Mouse (Mus musculus) E14TG2a.4 (cell line): ENCODE data around the gene Tbc1d30.

ENCODE experiments used
- H3K27me3 ChIP-seq: 2 replicates; pipeline ENCODE4 v1.6.1; 2014; ENCODE audit warnings: low read length, control low read depth; ENCODE audit not compliant: insufficient read depth
- H3K36me3 ChIP-seq: 2 replicates; pipeline ENCODE4 v1.6.1; 2014; ENCODE audit warnings: low read length, control low read depth; ENCODE audit not compliant: insufficient read depth
- H3K4me1 ChIP-seq: replicated peaks from 2 replicates; pipeline ENCODE4 v1.6.1; 2014; ENCODE audit warnings: low read depth, low read length, control low read depth
- H3K4me3 ChIP-seq: replicated peaks from 2 replicates; pipeline ENCODE4 v1.5.1; 2014; ENCODE audit warnings: mild to moderate bottlenecking, low read length
- H3K9me3 ChIP-seq: 2 replicates; pipeline ENCODE4 v1.6.1; 2014; ENCODE audit warnings: low read length, control low read depth
- CTCF ChIP-seq: conservative IDR thresholded peaks from 2 replicates; pipeline ENCODE4 v1.5.1; 2014; ENCODE audit warnings: low read length
- NANOG ChIP-seq: IDR thresholded peaks from 2 replicates; pipeline ENCODE4 v1.6.1; 2014; ENCODE audit warnings: borderline replicate concordance, low read length, mixed read lengths
- POU5F1 ChIP-seq: IDR thresholded peaks from 2 replicates; pipeline ENCODE4 v1.6.1; 2014; ENCODE audit warnings: low read length, borderline replicate concordance

Tbc1d30 gene

DNA sequence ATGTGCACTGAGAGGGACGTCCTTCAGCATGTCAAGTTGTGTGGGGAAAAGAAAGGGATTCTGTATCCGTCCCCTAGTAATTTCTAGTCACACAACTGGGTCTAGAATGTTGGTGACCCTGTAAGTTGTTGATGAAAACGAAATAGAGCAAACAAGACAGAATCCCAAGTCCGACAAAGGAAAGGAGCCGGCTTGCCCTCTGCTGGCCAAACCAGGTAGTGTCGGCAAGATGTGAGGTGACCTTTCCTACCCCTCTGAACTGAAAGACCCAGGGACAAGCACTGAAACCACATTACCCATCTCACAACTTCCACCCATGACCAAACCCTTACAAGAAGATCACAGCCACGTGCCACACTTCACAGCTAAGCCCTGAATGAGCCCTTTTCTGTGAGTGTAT lies 20.1 kb downstream of the Tbc1d30 start:
- peaks cover 16% of the 10 kb centered on the region for H3K9me3 ChIP-seq
- H3K4me3 ChIP-seq, result no peak overlapping the region
- no peaks in the 10 kb centered on the region for H3K36me3 ChIP-seq
- H3K4me1 ChIP-seq, result no peaks in the 10 kb centered on the region
- 0 out of 2 replicates have a peak, but pooled peaks cover 2% of the 10 kb centered on the region for H3K27me3 ChIP-seq
- TF ChIP-seq CTCF (peak; percentile 83), POU5F1 (no peak)

DNA sequence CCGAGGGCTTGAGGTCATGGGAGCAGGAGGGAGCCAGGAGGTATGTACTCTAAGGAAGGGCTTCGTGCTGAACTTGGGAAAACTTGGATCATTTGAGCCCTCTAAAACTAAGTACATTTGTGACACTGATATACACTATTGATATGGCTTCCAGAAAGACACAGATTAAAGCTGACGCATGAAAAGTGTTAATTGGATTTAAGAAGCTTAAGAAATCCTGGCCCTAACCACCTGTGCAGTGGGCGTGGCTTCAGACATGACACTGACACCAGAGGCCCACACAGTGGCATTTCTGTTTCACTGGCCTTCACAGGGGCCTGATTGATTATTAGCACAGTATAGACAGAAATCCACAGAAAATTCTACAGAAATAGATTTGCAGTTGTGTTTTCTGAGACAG lies 21.5 kb downstream of the Tbc1d30 start:
- 0 out of 2 replicates have a peak, but pooled peaks cover 2% of the 10 kb centered on the region for H3K27me3 ChIP-seq
- H3K4me1 ChIP-seq, result no peaks in the 10 kb centered on the region
- no peak for TF ChIP-seq CTCF
- no peak for TF ChIP-seq NANOG
- no peak for TF ChIP-seq POU5F1
- H3K4me3 ChIP-seq, result no peak overlapping the region
- peaks cover 3% of the 10 kb centered on the region for H3K9me3 ChIP-seq
- no peaks in the 10 kb centered on the region for H3K36me3 ChIP-seq

DNA sequence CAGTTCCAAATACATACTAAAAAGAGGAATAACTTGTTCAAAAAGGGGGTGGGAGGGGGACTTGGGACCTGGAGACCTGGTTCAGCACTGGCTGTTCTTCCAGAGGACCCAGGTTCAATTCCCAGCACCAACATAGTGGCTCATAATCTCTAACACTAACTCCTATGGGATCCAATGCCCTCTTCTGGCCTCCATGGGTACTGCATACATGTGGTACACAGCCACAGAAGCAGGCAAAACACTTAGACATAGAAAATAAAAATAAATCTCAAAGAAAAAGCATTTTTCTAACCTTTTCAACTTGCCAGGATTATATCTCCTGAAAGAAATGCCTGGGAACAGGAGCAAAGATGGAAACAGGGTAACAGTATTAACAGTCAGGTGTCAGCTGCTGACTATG lies 24.9 kb downstream of the Tbc1d30 start:
- H3K36me3 ChIP-seq, result no peaks in the 10 kb centered on the region
- TF ChIP-seq POU5F1, result no peak
- no peak for TF ChIP-seq NANOG
- peak; percentile 72 for TF ChIP-seq CTCF
- H3K4me3 ChIP-seq, result no peak overlapping the region
- H3K9me3 ChIP-seq, result 0 out of 2 replicates have a peak, but pooled peaks cover 3% of the 10 kb centered on the region
- 0 out of 2 replicates have a peak, but pooled peaks cover 2% of the 10 kb centered on the region for H3K27me3 ChIP-seq
- H3K4me1 ChIP-seq, result no peaks in the 10 kb centered on the region

DNA sequence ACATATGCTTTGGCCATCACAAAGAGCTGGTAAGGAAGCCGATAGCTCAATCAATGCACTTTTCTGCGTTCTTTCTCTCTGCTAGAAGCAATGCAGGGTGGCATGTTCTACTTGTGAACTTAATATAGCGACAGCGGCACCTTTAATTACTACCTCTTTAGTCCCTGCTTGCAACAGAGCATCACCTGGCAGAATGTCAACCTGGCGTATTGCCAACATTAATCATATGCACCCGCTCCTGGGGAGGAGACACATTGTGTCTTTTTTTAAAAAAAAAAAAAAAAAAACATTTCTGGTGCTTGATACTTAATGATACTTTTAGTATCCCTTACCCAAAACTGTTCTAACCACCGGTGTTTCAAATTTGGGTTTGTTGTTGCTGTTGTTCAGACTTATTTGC lies 27.6 kb downstream of the Tbc1d30 start:
- Histone ChIP-seq H3K9me3 (0 out of 2 replicates have a peak, but pooled peaks cover 3% of the 10 kb centered on the region), H3K4me3 (no peak overlapping the region), H3K27me3 (0 out of 2 replicates have a peak, but pooled peaks cover under 1% of the 10 kb centered on the region), H3K36me3 (no peaks in the 10 kb centered on the region), H3K4me1 (no peaks in the 10 kb centered on the region)
- TF ChIP-seq POU5F1 (no peak), NANOG (no peak), CTCF (no peak)

DNA sequence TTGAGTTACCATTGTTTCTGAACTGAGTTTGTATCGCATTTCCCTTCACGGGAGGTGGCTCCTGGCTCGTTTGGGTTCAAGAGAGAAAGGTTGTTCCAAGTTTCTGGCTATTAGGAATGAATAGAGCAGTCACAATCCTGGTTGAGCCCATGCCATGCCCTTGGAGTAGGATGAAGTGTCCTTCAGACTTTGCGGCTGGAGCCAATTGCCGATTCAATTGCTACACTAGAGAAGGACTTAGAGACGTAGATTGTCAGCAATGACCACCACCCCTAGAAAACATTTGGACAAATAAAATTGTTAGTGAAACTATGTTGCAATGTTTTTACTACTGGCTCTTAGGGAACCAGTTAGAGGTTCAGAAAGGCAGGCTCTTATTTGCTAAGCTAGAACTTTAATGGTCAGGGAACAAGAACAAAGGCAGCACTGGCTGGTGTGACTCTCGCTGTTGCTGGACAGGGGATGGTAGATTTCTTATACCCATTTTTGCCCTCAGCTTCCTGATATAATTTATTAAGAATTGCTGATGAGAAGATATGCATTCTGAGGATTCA lies 32.6 kb downstream of the Tbc1d30 start:
- H3K4me1 ChIP-seq, result no peaks in the 10 kb centered on the region
- TF ChIP-seq CTCF (no peak), POU5F1 (no peak), NANOG (no peak)
- 0 out of 2 replicates have a peak, but pooled peaks cover 3% of the 10 kb centered on the region for H3K9me3 ChIP-seq
- no peaks in the 10 kb centered on the region for H3K36me3 ChIP-seq
- H3K4me3 ChIP-seq, result no peak overlapping the region
- H3K27me3 ChIP-seq, result peaks cover 24% of the 10 kb centered on the region

DNA sequence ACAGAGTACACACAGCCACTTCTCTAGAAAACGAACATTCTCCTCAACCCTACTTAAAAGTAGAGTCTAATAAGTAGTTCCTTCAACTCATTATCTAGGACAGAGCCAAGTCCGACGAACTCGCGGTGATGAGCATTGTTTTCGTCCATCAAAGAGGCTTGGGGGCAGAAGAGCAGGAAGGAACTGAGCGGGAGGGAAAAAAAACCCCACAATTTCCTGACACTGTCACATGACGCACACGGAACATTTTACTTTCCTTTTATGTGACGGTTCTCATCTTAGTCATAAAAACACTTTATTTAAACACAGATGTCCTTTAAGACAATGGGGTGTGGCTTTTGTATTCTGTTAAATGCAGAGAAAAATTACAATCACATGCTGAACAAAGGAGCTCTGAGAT lies 34.7 kb downstream of the Tbc1d30 start:
- no peak overlapping the region for H3K4me3 ChIP-seq
- TF ChIP-seq POU5F1 (no peak), NANOG (no peak), CTCF (no peak)
- H3K4me1 ChIP-seq, result no peaks in the 10 kb centered on the region
- peaks cover 43% of the 10 kb centered on the region for H3K27me3 ChIP-seq
- H3K36me3 ChIP-seq, result no peaks in the 10 kb centered on the region
- no peaks in the 10 kb centered on the region for H3K9me3 ChIP-seq

DNA sequence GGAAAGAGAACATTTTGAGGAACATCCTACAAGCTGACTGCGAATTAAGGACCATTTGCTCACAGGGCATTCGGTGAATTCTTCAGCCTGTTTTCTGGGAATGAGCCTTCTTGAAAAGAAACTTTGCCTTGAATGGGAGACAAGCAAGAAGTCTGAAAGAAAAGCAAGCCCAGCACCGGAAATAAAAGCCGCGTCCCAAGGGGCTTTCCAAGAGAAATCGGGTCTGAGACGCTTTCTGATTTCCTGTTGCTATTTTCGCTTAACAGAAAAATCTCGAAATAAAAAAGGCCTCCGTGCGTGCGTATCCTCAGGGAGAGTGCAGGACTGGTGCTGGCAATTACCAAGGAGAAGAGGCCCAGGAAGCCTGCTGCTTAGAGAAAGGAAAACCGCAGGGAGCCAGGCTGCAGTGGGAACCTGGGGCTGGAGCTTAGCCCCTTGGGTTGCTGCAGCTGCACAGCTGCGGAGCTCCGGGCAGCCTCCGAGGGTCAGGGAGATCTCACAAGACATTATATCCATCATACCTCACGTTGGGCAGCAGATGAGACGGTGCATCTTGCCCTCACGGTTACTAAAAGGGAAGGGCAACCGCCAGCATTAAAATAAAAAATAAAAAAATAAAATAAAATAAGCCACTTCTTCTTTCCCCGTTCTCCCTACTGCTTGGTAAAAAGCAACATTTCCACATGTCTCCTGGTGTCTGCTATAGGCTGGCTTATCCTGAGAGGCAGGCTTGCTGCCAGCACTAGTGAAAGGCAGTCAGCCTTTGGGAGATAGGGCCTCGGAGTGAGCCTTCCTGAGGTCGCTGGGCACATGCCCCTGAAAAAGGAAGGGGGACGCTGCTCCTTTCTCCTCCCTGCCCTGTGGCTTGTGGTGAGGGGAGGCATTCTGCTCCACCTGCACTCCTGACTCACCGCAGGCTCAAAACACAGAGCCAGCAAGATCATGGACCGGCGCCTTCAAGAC lies 35.5 kb downstream of the Tbc1d30 start:
- no peak for TF ChIP-seq NANOG
- no peak for TF ChIP-seq POU5F1
- no peak for TF ChIP-seq CTCF
- no peak overlapping the region for H3K4me3 ChIP-seq
- H3K4me1 ChIP-seq, result peaks cover 3% of the 10 kb centered on the region; the same call in 1 of the 2 replicates

DNA sequence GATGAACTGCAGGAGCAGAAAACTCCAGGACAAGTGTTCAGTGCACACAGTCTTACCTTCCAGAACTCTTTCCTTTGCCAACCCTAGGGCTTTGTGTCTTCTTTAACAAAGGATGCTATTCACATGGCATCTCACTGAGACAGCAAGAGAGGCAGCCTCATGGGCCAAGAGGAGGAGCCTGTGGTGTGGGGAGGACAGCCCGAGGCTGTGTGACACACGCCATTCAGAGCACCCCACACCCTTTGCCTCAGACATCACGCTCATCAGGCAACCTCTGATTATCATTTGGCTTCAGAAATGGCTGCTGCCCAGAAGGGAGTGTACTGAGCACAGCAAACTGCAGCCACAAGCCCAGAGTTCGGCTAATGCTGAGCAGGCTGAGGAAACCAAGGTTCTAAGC lies 36.9 kb downstream of the Tbc1d30 start:
- Histone ChIP-seq H3K36me3 (no peaks in the 10 kb centered on the region), H3K4me1 (peaks cover 10% of the 10 kb centered on the region), H3K4me3 (no peak overlapping the region), H3K27me3 (peaks cover 64% of the 10 kb centered on the region), H3K9me3 (no peaks in the 10 kb centered on the region)
- TF ChIP-seq CTCF (no peak), POU5F1 (no peak), NANOG (no peak)

More for the DNA sequence above, 35.5 kb downstream of the Tbc1d30 start:
- no peaks in the 10 kb centered on the region for H3K9me3 ChIP-seq
- peaks cover 50% of the 10 kb centered on the region for H3K27me3 ChIP-seq
- no peaks in the 10 kb centered on the region for H3K36me3 ChIP-seq
